Mouse (Mus musculus) heart, embryonic 14.5 days (tissue): ENCODE measurements at regions not wholly inside any gene's neighbourhood (a gene's known extent, or its start where the extent isn't known, plus 50 kb on each side); places are given as distances from the start of the nearest gene placed in this dataset.

ENCODE experiments used
- ATAC-seq: fragments of 200-750 bp; cut with Nextera tagmentation; 2 replicates; pipeline ENCODE4 v1.8.0; 2017; ENCODE audit warnings: low read depth, moderate TSS enrichment; ENCODE audit not compliant: insufficient number of reproducible peaks, insufficient read depth, low FRiP score
- H3K27ac ChIP-seq, 2 experiments: fragments of 200-500 bp in 1 of 2; fragments of 300-500 bp in 1 of 2; sonication (generic) in 1 of 2; replicated peaks in 1 of 2; 2 replicates each; pipeline ENCODE4 v1.5.1; 2012 to 2014; ENCODE audit warnings: low read depth in 2 of 2, low read length in 2 of 2, control low read depth in 1 of 2, mild to moderate bottlenecking in 1 of 2, mixed read lengths in 1 of 2; ENCODE audit not compliant: control insufficient read depth in 1 of 2, insufficient read depth in 1 of 2
- H3K27me3 ChIP-seq: fragments of 300-500 bp; sonication (generic); 2 replicates; pipeline ENCODE4 v1.6.1; 2014; ENCODE audit warnings: mild to moderate bottlenecking, low read length, control low read depth; ENCODE audit not compliant: control insufficient read depth, insufficient read depth
- H3K36me3 ChIP-seq: fragments of 300-500 bp; sonication (generic); 2 replicates; pipeline ENCODE4 v1.6.1; 2014; ENCODE audit warnings: mild to moderate bottlenecking, control low read depth, low read length, mixed read lengths; ENCODE audit not compliant: control insufficient read depth, insufficient read depth
- H3K4me1 ChIP-seq, 2 experiments: fragments of 200-500 bp in 1 of 2; fragments of 300-500 bp in 1 of 2; sonication (generic) in 1 of 2; 2 replicates each; pipeline ENCODE4 v1.6.1; 2012 to 2014; ENCODE audit warnings: low read length in 2 of 2, control low read depth in 1 of 2, mixed read lengths in 1 of 2; ENCODE audit not compliant: control insufficient read depth in 2 of 2, insufficient read depth in 2 of 2
- H3K4me2 ChIP-seq: fragments of 300-500 bp; sonication (generic); 2 replicates; pipeline ENCODE4 v1.6.1; 2014; ENCODE audit warnings: mild to moderate bottlenecking, low read length
- H3K4me3 ChIP-seq, 2 experiments: fragments of 200-500 bp in 1 of 2; fragments of 300-500 bp in 1 of 2; sonication (generic) in 1 of 2; 2 replicates each; pipeline ENCODE4 v1.5.1; 2012 to 2014; ENCODE audit warnings: low read length in 2 of 2, mild to moderate bottlenecking in 2 of 2, control low read depth in 1 of 2, low read depth in 1 of 2, moderate library complexity in 1 of 2; ENCODE audit not compliant: control insufficient read depth in 1 of 2, insufficient read depth in 1 of 2
- H3K9ac ChIP-seq: fragments of 300-500 bp; sonication (generic); 2 replicates; pipeline ENCODE4 v1.6.1; 2014; ENCODE audit warnings: mild to moderate bottlenecking, low read length
- H3K9me3 ChIP-seq: fragments of 300-500 bp; sonication (generic); 2 replicates; pipeline ENCODE4 v1.6.1; 2016; ENCODE audit warnings: low read length, control low read depth; ENCODE audit not compliant: control insufficient read depth
- WGBS: fragments of 180-500 bp; shearing (Covaris S2); extraction: QIAGEN DNeasy Blood & Tissue Kit; methylation state at CpG from one replicate; pipeline ENCODE4 v1.1.7; 2014; 5-methylcytosine and 5-hydroxymethylcytosine counted together

GRCm38 (mm10) chr4:131695941-131696912, 141.9 kb downstream of the Ptpru start:
- H3K4me2 ChIP-seq, result no peak overlapping the region
- no peaks in the 10 kb centered on the region for H3K36me3 ChIP-seq
- H3K9ac ChIP-seq, result no peak overlapping the region
- H3K9me3 ChIP-seq, result no peaks in the 10 kb centered on the region
- H3K4me3 ChIP-seq, result no peak overlapping the region
- 68% methylated on average over 26 of the region's 26 CpGs for WGBS
- H3K27me3 ChIP-seq, result no peaks in the 10 kb centered on the region
- no peaks in the 10 kb centered on the region for H3K4me1 ChIP-seq
- no peak for ATAC-seq
- no peak overlapping the region for H3K27ac ChIP-seq
